Mouse (Mus musculus): ENCODE measurements around the gene Agpat1. TPM values are rescaled to one million over a fixed set of nuclear protein-coding genes. Genes with fewer than 3 reads are reported as not detected.

Agpat1 gene
- 46.3 and 48.5 TPM in 2 replicates for total RNA-seq (2023)

GRCm38 (mm10) chr17:34604061-34604508 is at the start of gene Agpat1:
Gene Agpat1, plus strand, starts transcription at chr17:34604262.

DNA sequence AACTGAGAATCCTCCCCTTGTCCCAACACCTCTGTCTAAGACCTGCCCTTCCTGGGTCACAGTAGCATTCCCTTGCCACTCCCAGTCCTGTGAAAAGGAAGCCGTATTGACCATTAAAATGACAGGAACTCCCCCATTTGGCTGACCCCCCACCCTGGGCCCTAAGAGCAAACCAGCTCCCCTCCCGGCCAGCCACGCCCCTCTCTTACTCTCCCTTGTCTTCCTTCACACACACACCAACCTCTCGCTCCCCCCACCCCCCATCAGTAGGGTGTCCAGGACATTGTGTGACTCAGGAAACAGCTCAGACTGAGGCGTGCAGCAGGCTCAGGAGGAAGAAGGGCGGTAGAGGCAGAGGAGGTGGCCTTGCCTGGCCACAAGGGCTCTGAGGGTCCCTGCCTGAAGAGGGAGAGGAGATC is 40.0 kb upstream of the Agpat1 start, which contains the start of gene Notch4:
Gene Notch4 (plus strand): TSS at position 266 of the 419 bp plus-strand sequence.

DNA sequence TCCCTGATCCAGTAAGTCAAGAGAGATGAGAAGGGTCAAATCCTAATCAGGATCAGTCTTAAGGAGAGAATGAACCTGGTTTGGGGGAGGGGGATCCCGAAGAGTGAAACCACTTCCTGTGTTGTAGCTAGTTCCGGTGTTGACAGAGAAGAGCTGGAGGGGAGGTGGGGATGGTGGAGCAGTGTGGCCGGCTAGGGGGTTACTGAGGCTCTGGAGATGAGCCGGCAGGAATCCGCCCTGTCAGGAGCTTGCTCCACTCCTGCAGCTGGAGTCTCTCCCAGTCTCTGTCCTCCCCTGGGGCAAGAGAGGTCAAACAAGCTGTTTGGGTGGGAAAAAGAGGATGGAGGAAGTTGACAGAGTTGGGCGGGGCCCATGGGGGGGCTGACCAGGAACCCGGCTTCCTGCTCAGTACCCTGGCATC is 14.4 kb upstream of the Agpat1 start, which contains the start of gene Gpsm3:
Gene Gpsm3 (plus strand): TSS at position 126 of the 421 bp plus-strand sequence.

DNA sequence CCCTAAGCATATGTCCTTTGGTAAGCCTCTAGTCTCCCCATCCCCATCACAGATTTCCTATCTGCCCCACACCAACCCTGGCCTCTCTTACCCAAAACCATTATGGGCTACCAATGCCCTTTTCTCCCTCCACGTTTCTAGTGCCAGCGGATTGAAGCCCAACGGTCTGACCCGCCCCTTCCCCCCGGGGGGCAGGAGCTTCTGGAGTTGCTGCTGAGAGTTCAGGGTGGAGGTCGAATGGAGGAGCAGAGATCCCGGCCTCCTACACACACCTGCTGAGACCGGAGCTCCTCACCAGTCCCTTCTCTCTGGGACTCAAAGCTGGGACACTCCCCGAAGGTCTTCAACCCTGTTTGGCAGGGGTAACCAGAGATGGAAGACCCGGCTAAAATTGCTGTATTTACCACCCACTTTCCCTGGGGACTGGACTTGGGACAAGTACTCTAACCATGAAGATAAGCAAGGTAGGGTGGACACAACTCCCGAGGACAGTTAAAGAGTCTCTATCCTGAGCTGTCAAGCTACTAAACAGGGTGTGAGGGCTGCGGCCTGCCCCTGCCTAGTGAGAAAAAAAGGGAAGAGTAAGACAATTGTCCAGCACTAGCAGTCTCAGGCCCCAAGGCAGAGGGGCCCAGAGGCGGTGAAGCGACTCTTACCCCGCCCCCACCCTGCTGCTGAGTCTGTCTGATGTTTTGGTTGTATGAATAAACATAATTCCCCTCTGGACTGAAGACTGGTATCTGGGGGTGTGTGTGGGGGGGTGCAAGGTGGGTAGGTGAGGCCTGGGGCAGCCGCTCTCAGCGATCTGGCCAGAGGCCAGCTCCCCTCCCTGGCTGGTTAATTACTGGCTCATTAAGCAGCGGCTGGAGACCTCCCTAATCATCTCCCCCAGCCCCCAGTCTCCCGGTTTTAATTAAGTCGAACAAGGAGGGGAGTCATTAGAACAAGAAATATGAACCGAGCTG is 12.8 kb upstream of the Agpat1 start, which contains the start of gene Pbx2:
Gene Pbx2 (plus strand): TSS at position 238 of the 965 bp plus-strand sequence.

GRCm38 (mm10) chr17:34597566-34598095 is 6.4 kb upstream of the Agpat1 start, which contains the start of gene Ager:
Gene Ager, plus strand, starts transcription at chr17:34597862.

GRCm38 (mm10) chr17:34603375-34604060 is 544 bp upstream of the Agpat1 start, which contains the start of gene Rnf5:
Gene Rnf5, minus strand, starts transcription at chr17:34603690.

DNA sequence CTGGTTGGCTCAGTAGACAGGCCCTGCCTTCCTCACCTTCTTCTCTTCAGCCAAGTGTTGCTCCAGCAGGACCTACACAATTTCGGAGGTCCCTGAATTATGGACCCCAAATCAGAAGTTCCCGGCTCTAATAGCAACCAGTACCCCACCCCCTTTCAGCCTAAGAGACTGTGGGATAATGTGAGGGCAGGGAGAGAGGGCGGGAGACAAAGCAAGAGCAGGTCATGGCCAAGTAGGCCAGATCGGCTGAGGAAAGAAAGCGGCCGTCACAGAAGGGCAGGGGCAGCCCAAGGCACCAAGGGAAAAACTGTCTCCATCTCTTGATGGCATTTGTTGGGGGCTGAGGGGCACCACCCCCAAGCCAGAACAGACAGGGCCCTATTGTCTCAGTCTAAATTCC is 11.8 kb downstream of the Agpat1 start, which contains the start of gene Egfl8:
Gene Egfl8 (minus strand): TSS at position 101 of the 400 bp plus-strand sequence.

DNA sequence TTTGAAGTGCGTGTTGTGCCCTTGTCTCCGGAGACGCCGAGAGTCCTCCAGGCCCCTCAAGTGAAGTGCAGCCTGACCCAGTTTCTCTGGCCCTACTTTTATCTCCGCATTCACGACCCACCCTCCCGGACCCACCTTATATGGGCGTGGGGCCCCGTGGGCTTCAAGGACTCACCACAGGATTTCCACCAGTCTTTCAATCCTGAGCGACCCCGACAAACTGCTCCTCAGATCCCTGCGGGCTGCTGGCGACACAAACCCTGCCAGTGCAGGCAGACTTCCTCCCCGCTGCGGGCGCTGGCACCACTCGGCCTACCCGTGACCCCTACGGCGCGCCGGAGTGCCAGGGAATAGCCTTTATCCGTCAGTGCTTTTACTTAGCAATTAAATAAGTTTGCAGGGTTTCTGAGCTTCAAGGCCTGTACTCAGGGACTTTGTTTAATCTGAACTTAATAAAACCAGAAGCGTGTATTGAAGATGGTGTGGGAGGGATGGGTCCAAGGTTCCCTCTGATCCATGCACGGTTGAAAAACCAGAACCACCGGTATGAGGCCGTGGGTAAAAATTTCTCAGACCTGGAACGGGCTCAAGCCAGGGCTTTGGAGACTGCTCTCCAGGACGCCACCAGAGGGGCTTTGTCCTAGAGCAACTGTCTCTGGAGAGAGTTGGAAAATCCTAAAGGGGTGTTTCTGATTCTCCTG is 24.0 kb downstream of the Agpat1 start, which contains the start of gene Ppt2:
Gene Ppt2 (minus strand): TSS at position 568 of the 701 bp plus-strand sequence.

GRCm38 (mm10) chr17:34629221-34629751 is 25.2 kb downstream of the Agpat1 start, which contains the start of gene Prrt1:
Gene Prrt1, plus strand, starts transcription at chr17:34629533.

GRCm38 (mm10) chr17:34644608-34645007 is 40.5 kb downstream of the Agpat1 start, which contains the start of gene Fkbpl:
Gene Fkbpl, plus strand, starts transcription at chr17:34644764.

GRCm38 (mm10) chr17:34646906-34647787 is 43.1 kb downstream of the Agpat1 start, which contains the start of gene Atf6b:
Gene Atf6b, plus strand, starts transcription at chr17:34647146.

Other genes with a start within 250 kb of the Agpat1 start
- gene Btnl2, start 249.4 kb upstream of the Agpat1 start, total RNA-seq (2023): 2.8 and 3.5 TPM in 2 replicates
- gene Btnl1, start 227.1 kb upstream of the Agpat1 start, total RNA-seq (2023): not detected in 2 replicates
- gene BC051142, start 205.4 kb upstream of the Agpat1 start, total RNA-seq (2023): not detected in 2 replicates
- gene Btnl4, start 126.9 kb upstream of the Agpat1 start, total RNA-seq (2023): not detected in 2 replicates
- gene Btnl6, start 86.9 kb upstream of the Agpat1 start, total RNA-seq (2023): not detected in 2 replicates
- 0.57 and 1.5 TPM in 2 replicates for gene Notch4, start 40.0 kb upstream of the Agpat1 start, total RNA-seq (2023)
- gene Gpsm3, start 14.5 kb upstream of the Agpat1 start, total RNA-seq (2023): 440 and 473 TPM in 2 replicates
- 89.1 and 104 TPM in 2 replicates for gene Pbx2, start 13.0 kb upstream of the Agpat1 start, total RNA-seq (2023)
- gene Ager, start 6.4 kb upstream of the Agpat1 start, total RNA-seq (2023): 5.3 and 8.3 TPM in 2 replicates
- 33.1 and 34.1 TPM in 2 replicates for gene Rnf5, start 572 bp upstream of the Agpat1 start, total RNA-seq (2023)
- 1.7 and 4.2 TPM in 2 replicates for gene Egfl8, start 11.7 kb downstream of the Agpat1 start, total RNA-seq (2023)
- 33.1 and 38.3 TPM in 2 replicates for gene Ppt2, start 24.2 kb downstream of the Agpat1 start, total RNA-seq (2023)
- gene Prrt1, start 25.3 kb downstream of the Agpat1 start, total RNA-seq (2023): not detected in 2 replicates
- 9.9 and 14.9 TPM in 2 replicates for gene Fkbpl, start 40.5 kb downstream of the Agpat1 start, total RNA-seq (2023)
- 54.8 and 61.2 TPM in 2 replicates for gene Atf6b, start 42.9 kb downstream of the Agpat1 start, total RNA-seq (2023)
- gene Tnxb, start 66.3 kb downstream of the Agpat1 start, total RNA-seq (2023): 0.06 and 0.09 TPM in 2 replicates
- 0.11 and 0.13 TPM in 2 replicates for gene C4b, start 139.6 kb downstream of the Agpat1 start, total RNA-seq (2023)
- gene Cyp21a1, start 200.3 kb downstream of the Agpat1 start, total RNA-seq (2023): not detected in 2 replicates
- 42.3 and 63.0 TPM in 2 replicates for gene Stk19, start 232.7 kb downstream of the Agpat1 start, total RNA-seq (2023)
- gene Dxo, start 232.8 kb downstream of the Agpat1 start, total RNA-seq (2023): 34.5 and 46.7 TPM in 2 replicates
- gene Skiv2l, start 245.9 kb downstream of the Agpat1 start, total RNA-seq (2023): 95.9 and 147 TPM in 2 replicates
- 24.5 and 28.2 TPM in 2 replicates for gene Nelfe, start 246.1 kb downstream of the Agpat1 start, total RNA-seq (2023)

Data from neutrophil, adult 65 days (primary cell).